Mouse (Mus musculus): ENCODE measurements at regions not wholly inside any gene's neighbourhood (a gene's known extent, or its start where the extent isn't known, plus 50 kb on each side); places are given as distances from the start of the nearest gene placed in this dataset.

- no peak for DNase-seq (ENCODE audit: low spot score)
Observed at GRCm38 (mm10) chr5:50937570-50937969, 630.0 kb downstream of the Ppargc1a start.

- no peak for DNase-seq (ENCODE audit: low spot score)
Observed at GRCm38 (mm10) chr5:50921599-50921998, 645.9 kb downstream of the Ppargc1a start.

GRCm38 (mm10) chr5:50916341-50916740, 651.2 kb downstream of the Ppargc1a start:
- peak; percentile 2 for DNase-seq (ENCODE audit: low spot score)

- no peak for DNase-seq (ENCODE audit: low spot score)
Observed at GRCm38 (mm10) chr5:50915176-50915792, 652.2 kb downstream of the Ppargc1a start.

- no peak for DNase-seq (ENCODE audit: low spot score)
Observed at GRCm38 (mm10) chr5:50904779-50905178, 662.7 kb downstream of the Ppargc1a start.

Data from retina, embryonic 14.5 days (tissue).